Mouse (Mus musculus): Measurements from ENCODE around the gene Zfp941. TPM values are rescaled to one million over a fixed set of nuclear protein-coding genes. Genes with fewer than 3 reads are reported as not detected.

Zfp941 gene
- polyA plus RNA-seq (2017; shearing (Covaris generic)): 0.11 TPM

DNA sequence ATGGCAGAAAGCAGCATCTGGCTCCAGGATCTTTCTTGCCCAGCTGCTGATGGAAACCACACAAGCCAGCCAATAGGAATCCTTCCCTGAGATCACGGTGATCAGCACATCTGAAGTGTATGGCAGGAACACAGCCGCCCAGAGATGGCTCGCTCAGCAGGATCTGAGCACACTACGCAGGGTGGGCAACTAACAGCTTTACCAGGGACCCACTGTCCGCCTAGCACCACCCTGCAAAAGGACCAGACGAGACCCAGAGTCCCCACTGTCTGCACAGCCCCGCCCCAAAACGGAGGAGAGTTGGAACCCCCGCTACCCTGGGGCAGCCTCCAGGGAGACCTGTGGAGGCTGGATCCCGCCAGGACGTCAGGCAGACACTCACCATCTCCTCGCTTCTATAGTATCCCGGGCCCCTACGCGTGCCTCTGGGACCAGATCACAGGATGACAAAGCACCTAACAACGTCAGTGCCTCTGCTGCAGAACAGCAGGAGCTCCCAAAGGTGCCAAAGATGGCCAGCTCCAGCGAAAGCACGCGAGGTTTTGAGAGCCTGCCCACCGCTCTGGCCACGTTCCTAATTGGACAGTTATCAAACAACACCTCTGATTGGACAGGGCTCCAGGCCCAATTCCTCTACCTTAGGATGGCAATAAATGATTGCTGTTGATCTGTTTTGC is at the start of gene Zfp941:
Gene Zfp941, minus strand, starts transcription at position 526 of the 677 bp plus-strand sequence.

DNA sequence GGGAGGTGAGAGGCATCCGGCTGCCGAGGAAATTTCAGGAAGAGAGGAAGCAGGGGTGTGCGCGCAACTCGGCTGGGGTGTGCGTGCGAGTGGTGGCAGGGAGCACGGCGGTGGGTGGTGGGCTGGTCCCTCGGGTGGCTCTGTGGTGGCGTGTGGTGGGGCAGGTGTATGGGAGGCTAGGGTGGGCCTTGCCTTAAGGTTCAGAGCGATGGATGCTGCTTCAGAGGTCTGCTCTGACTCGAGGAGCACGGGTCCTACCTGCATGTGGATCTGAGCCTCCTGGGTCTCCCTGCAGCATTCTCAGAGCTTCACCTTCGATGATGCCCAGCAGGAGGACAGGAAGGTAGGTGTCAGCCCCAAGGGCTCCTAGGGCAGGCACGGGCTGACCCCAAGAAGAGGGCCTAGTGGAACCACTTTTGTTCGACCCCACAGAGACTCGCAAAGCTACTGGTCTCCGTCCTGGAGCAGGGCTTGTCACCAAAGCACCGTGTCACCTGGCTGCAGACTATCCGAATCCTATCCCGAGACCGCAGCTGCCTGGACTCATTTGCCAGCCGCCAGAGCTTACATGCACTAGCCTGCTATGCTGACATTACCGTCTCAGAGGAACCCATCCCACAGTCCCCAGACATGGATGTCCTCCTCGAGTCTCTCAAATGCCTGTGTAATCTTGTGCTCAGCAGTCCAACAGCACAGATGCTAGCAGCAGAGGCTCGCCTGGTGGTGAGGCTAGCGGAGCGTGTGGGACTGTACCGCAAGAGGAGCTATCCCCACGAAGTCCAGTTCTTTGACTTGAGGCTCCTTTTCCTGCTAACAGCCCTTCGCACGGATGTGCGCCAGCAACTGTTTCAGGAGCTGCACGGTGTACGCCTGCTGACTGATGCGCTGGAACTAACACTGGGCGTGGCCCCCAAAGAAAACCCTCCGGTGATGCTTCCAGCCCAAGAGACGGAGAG is 35.9 kb upstream of the Zfp941 start, which contains the start of gene Bet1l:
Gene Bet1l, minus strand, starts transcription at position 28 of the 956 bp plus-strand sequence.

GRCm38 (mm10) chr7:140856785-140857549 is 35.0 kb upstream of the Zfp941 start, which contains the start of gene Ric8a:
Gene Ric8a (plus strand): TSS chr7:140856957.

GRCm38 (mm10) chr7:140855860-140856784 is 34.1 kb upstream of the Zfp941 start, which contains the start of gene Gm45785:
Gene Gm45785 (minus strand): TSS chr7:140856331.

DNA sequence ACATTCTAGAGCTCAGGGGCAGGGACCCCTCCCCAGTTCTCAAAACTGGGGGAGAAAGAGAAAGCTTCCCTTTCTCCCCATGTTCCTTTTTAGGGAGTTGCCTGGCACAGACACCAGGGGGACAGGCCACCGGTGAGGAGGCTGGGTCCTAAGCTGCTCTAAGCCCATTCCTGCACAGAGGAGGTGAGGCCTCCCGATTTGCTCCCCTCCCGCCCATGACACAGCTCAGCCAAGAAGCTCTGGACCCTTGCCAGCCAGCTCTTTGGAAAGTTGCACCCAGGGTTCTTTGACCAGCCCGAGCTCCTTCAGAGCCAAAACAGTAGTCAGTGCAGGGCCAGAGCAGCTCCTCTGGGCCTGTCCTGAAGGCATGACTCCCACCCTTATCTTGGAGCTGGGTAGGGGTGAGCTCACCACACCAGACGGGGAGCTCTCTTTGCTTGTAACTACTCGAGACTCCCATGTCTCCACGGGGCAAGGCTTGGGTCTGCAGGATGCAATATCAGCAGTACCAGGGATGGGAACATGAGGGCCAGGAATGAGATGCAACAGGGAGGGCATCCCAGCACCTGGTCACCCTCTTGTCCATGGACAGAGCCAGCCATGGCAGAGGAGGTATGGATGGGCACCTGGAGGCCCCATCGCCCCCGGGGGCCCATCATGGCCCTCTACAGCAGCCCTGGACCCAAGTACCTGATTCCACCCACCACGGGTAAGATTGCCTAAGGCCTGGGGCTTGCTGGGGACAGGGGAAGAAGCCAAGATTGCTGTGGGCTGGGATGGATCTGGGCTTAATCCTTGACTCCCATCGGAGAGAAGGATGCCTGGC is 26.0 kb upstream of the Zfp941 start, which contains the start of gene Odf3:
Gene Odf3, plus strand, starts transcription at position 51 of the 826 bp plus-strand sequence.

GRCm38 (mm10) chr7:140844905-140845665 is 23.1 kb upstream of the Zfp941 start, which contains the start of gene Scgb1c1:
Gene Scgb1c1 (plus strand): TSS chr7:140845547.

DNA sequence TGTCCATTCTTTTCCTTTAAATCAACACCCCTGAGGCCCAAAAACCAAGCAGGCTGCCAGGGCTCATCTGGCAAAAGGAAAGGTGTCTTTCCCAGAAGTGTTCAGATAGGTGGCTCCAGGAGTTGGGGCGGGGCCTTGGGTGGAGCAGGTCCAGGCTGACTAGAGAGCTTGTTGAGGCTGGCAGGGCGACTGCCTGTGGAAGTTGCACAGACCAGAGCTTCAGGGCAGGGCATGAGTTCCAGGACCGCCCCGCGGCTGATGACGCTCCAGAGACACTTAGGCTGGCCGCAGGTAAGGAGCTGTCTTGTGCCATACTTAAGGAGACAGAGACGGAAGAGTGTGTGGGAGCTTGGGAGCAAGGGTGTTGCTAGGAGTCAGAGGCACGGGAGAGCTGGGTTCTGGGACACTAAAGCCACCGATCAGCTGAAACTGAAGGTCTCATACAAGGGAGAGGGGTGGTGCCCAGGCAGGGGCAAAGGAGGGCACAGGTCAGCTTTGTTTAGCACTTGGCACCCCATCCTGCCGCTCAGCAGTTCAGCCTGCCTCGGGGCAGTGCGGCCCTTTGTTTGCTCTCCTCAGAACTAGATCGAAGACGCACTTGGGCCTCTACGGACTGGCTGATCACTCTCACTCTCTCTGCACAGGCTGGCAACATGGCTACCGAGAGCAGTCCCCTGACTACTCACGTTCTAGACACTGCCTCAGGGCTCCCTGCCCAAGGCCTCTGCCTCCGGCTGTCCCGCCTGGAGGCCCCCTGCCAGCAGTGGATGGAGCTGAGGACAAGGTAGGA is 13.2 kb upstream of the Zfp941 start, which contains the start of gene Urah:
Gene Urah, plus strand, starts transcription at position 51 of the 790 bp plus-strand sequence.

GRCm38 (mm10) chr7:140787406-140788052 is 34.4 kb downstream of the Zfp941 start, which contains the start of gene Syce1:
Gene Syce1 (minus strand): TSS chr7:140787852.

GRCm38 (mm10) chr7:140763447-140764020 is 58.4 kb downstream of the Zfp941 start, which contains the start of gene Cyp2e1:
Gene Cyp2e1 (plus strand): TSS chr7:140763739.

Other genes starting within 250 kb of the Zfp941 start
- gene Olfr46, start 220.9 kb downstream of the Zfp941 start, polyA plus RNA-seq (2017; shearing (Covaris generic)): not detected
- not detected for gene Olfr61, start 193.2 kb downstream of the Zfp941 start, polyA plus RNA-seq (2017; shearing (Covaris generic))
- gene Olfr53, start 175.7 kb downstream of the Zfp941 start, polyA plus RNA-seq (2017; shearing (Covaris generic)): not detected
- not detected for gene Olfr539, start 162.2 kb downstream of the Zfp941 start, polyA plus RNA-seq (2017; shearing (Covaris generic))
- not detected for gene Olfr45, start 140.2 kb downstream of the Zfp941 start, polyA plus RNA-seq (2017; shearing (Covaris generic))
- not detected for gene Olfr541, start 124.9 kb downstream of the Zfp941 start, polyA plus RNA-seq (2017; shearing (Covaris generic))
- not detected for gene Cyp2e1, start 58.4 kb downstream of the Zfp941 start, polyA plus RNA-seq (2017; shearing (Covaris generic))
- gene Syce1, start 34.3 kb downstream of the Zfp941 start, polyA plus RNA-seq (2017; shearing (Covaris generic)): 0.47 TPM
- not detected for gene Urah, start 12.8 kb upstream of the Zfp941 start, polyA plus RNA-seq (2017; shearing (Covaris generic))
- not detected for gene Scgb1c1, start 23.4 kb upstream of the Zfp941 start, polyA plus RNA-seq (2017; shearing (Covaris generic))
- gene Odf3, start 25.6 kb upstream of the Zfp941 start, polyA plus RNA-seq (2017; shearing (Covaris generic)): not detected
- not detected for gene Gm45785, start 34.2 kb upstream of the Zfp941 start, polyA plus RNA-seq (2017; shearing (Covaris generic))
- 93.6 TPM for gene Ric8a, start 34.8 kb upstream of the Zfp941 start, polyA plus RNA-seq (2017; shearing (Covaris generic))
- 48.0 TPM for gene Bet1l, start 35.4 kb upstream of the Zfp941 start, polyA plus RNA-seq (2017; shearing (Covaris generic))
- gene Psmd13, start 59.8 kb upstream of the Zfp941 start, polyA plus RNA-seq (2017; shearing (Covaris generic)): 144 TPM
- gene Sirt3, start 60.1 kb upstream of the Zfp941 start, polyA plus RNA-seq (2017; shearing (Covaris generic)): 6.2 TPM
- gene Cox8b, start 78.3 kb upstream of the Zfp941 start, polyA plus RNA-seq (2017; shearing (Covaris generic)): not detected
- gene Nlrp6, start 98.7 kb upstream of the Zfp941 start, polyA plus RNA-seq (2017; shearing (Covaris generic)): not detected
- gene Pgghg, start 119.2 kb upstream of the Zfp941 start, polyA plus RNA-seq (2017; shearing (Covaris generic)): 11.9 TPM
- gene Ifitm5, start 128.1 kb upstream of the Zfp941 start, polyA plus RNA-seq (2017; shearing (Covaris generic)): not detected
- not detected for gene Gm45717, start 133.8 kb upstream of the Zfp941 start, polyA plus RNA-seq (2017; shearing (Covaris generic))
- not detected for gene Ifitm2, start 133.8 kb upstream of the Zfp941 start, polyA plus RNA-seq (2017; shearing (Covaris generic))
- gene Ifitm1, start 145.0 kb upstream of the Zfp941 start, polyA plus RNA-seq (2017; shearing (Covaris generic)): not detected
- gene Ifitm3, start 188.6 kb upstream of the Zfp941 start, polyA plus RNA-seq (2017; shearing (Covaris generic)): not detected
- gene Ifitm6, start 195.7 kb upstream of the Zfp941 start, polyA plus RNA-seq (2017; shearing (Covaris generic)): not detected
- gene Gm17387, start 207.0 kb upstream of the Zfp941 start, polyA plus RNA-seq (2017; shearing (Covaris generic)): not detected
- gene B4galnt4, start 238.9 kb upstream of the Zfp941 start, polyA plus RNA-seq (2017; shearing (Covaris generic)): 0.85 TPM

Measured in naive thymus-derived CD4-positive, alpha-beta T cell, adult 5 months (primary cell).